Mouse (Mus musculus): Measurements from ENCODE around the gene Ppp4r1. TPM values are rescaled to one million over a fixed set of nuclear protein-coding genes. Genes with fewer than 3 reads are reported as not detected.

Ppp4r1 gene
- total and polyA plus RNA-seq, 3 experiments = 12.9 to 17.1 (median 13.6) TPM

- Histone ChIP-seq H3K36me3 (replicated peaks in 1 of 2; ENCODE audit: control insufficient read depth in 1 of 2, insufficient read depth in 1 of 2, low read length in 1 of 2) (peaks cover 4 to 22% of the 10 kb centered on the region in 2 experiments), H3K4me1 (ENCODE audit: control insufficient read depth in 1 of 2, insufficient read depth in 2 of 2) (peaks cover 12 to 45% of the 10 kb centered on the region in 2 experiments), H3K4me3 (replicated peaks in 1 of 3; ENCODE audit: low read depth in 2 of 3, low read length in 2 of 3, poor library complexity in 1 of 3) (no peak overlapping the region), H3K79me2 (replicated peaks; ENCODE audit: control insufficient read depth, extremely low read depth, insufficient read depth, poor library complexity, severe bottlenecking) (peaks cover 7% of the 10 kb centered on the region), H3K27me3 (replicated peaks) (no peaks in the 10 kb centered on the region), H3K27ac (ENCODE audit: insufficient read depth, low read depth) (peak overlapping the region; percentile 35; the same call in 1 of the 2 replicates), H3K4me2 (ENCODE audit: insufficient read depth, low read depth, poor library complexity, severe bottlenecking) (peak overlapping the region; percentile 31; the same call in 1 of the 2 replicates), H3K9me3 (replicated peaks; ENCODE audit: low read length) (no peaks in the 10 kb centered on the region), H3K9ac (ENCODE audit: insufficient read depth, low read depth) (no peak overlapping the region)
- no peak for DNase-seq (ENCODE audit: extremely low read depth)
- dilution Hi-C loops (cut with MboI; ENCODE audit: extremely low pct_ligation_motif_present, extremely low pct_unique_long_range_greater_than_20kb, low sequenced_read_pairs) = no loop called here
- TF ChIP-seq POLR2A (IDR thresholded peaks at IDR 0.05; ENCODE audit: low read depth, low read length) (no peak), NRF1 (IDR thresholded peaks at IDR 0.05; ENCODE audit: low read depth, low read length) (no peak), MEF2A (IDR thresholded peaks at IDR 0.05; ENCODE audit: borderline replicate concordance, low read depth, low read length) (no peak), TBP (conservative IDR thresholded peaks at IDR 0.05; ENCODE audit: low read depth, low read length) (no peak), ZC3H11A (IDR thresholded peaks at IDR 0.05; ENCODE audit: low read depth, low read length) (no peak), MYC (IDR thresholded peaks at IDR 0.05; ENCODE audit: low read depth, low read length) (no peak), IRF4 (IDR thresholded peaks at IDR 0.05; ENCODE audit: low read depth, low read length) (no peak), RAD21 (IDR thresholded peaks at IDR 0.05; ENCODE audit: low read depth, low read length) (no peak), JUND (conservative IDR thresholded peaks at IDR 0.05; ENCODE audit: low read depth, low read length) (no peak), MAX (IDR thresholded peaks at IDR 0.05; ENCODE audit: low read length) (no peak), HCFC1 (IDR thresholded peaks at IDR 0.05; ENCODE audit: low read depth, low read length) (no peak)
- in situ Hi-C loops (cut with MboI; ENCODE audit: low pct_ligation_motif_present, low pct_unique_long_range_greater_than_20kb, low sequenced_read_pairs) = no loop called here
Observed at GRCm38 (mm10) chr17:65872051-65872450, 89.7 kb downstream of the Ppp4r1 start.

GRCm38 (mm10) chr17:65872652-65873051, 90.3 kb downstream of the Ppp4r1 start:
- Histone ChIP-seq H3K27me3 (replicated peaks) (no peaks in the 10 kb centered on the region), H3K27ac (ENCODE audit: insufficient read depth, low read depth) (peak overlapping the region; percentile 35; the same call in 1 of the 2 replicates), H3K9ac (ENCODE audit: insufficient read depth, low read depth) (no peak overlapping the region), H3K4me1 (ENCODE audit: control insufficient read depth in 1 of 2, insufficient read depth in 2 of 2) (peaks cover 12 to 47% of the 10 kb centered on the region in 2 experiments), H3K9me3 (replicated peaks; ENCODE audit: low read length) (no peaks in the 10 kb centered on the region), H3K36me3 (replicated peaks in 1 of 2; ENCODE audit: control insufficient read depth in 1 of 2, insufficient read depth in 1 of 2, low read length in 1 of 2) (peaks cover 2 to 16% of the 10 kb centered on the region in 2 experiments), H3K79me2 (replicated peaks; ENCODE audit: control insufficient read depth, extremely low read depth, insufficient read depth, poor library complexity, severe bottlenecking) (peaks cover 7% of the 10 kb centered on the region), H3K4me3 (replicated peaks in 1 of 3; ENCODE audit: low read depth in 2 of 3, low read length in 2 of 3, poor library complexity in 1 of 3) (no peak overlapping the region), H3K4me2 (ENCODE audit: insufficient read depth, low read depth, poor library complexity, severe bottlenecking) (0 out of 2 replicates have a peak overlapping the region, but pooled peaks have one; percentile 31)
- dilution Hi-C loops (cut with MboI; ENCODE audit: extremely low pct_ligation_motif_present, extremely low pct_unique_long_range_greater_than_20kb, low sequenced_read_pairs) (no loop called here), in situ Hi-C loops (cut with MboI; ENCODE audit: low pct_ligation_motif_present, low pct_unique_long_range_greater_than_20kb, low sequenced_read_pairs) (no loop called here)
- peak; percentile 90 for DNase-seq (ENCODE audit: extremely low read depth)
- TF ChIP-seq RCOR1 (conservative IDR thresholded peaks at IDR 0.05; ENCODE audit: low read depth, low read length) (0 out of 2 replicates have a peak, but pooled peaks have one; percentile 21), USF1 (IDR thresholded peaks at IDR 0.05; ENCODE audit: low read depth, low read length) (no peak), NELFE (IDR thresholded peaks at IDR 0.05; ENCODE audit: low read depth, low read length) (no peak), MEF2A (IDR thresholded peaks at IDR 0.05; ENCODE audit: borderline replicate concordance, low read depth, low read length) (peak; percentile 25; the same call in 1 of the 2 replicates), CTCF (conservative IDR thresholded peaks at IDR 0.05 in 1 of 2, IDR thresholded peaks at IDR 0.05 in 1 of 2; ENCODE audit: low read depth in 2 of 2, low read length in 2 of 2) (peak; percentile 51 to 72), MYC (IDR thresholded peaks at IDR 0.05; ENCODE audit: low read depth, low read length) (peak; percentile 38; the same call in 1 of the 2 replicates), ELF1 (IDR thresholded peaks at IDR 0.05; ENCODE audit: low read depth, low read length) (peak; percentile 47), TCF12 (IDR thresholded peaks at IDR 0.05; ENCODE audit: low read depth, low read length) (peak; percentile 48; the same call in 1 of the 2 replicates), RAD21 (IDR thresholded peaks at IDR 0.05; ENCODE audit: low read depth, low read length) (peak; percentile 50), EP300 (IDR thresholded peaks at IDR 0.05; ENCODE audit: low read length) (peak; percentile 27; the same call in 1 of the 2 replicates), MAX (IDR thresholded peaks at IDR 0.05; ENCODE audit: low read length) (0 out of 2 replicates have a peak, but pooled peaks have one; percentile 49), CHD2 (IDR thresholded peaks at IDR 0.05; ENCODE audit: low read length) (peak; percentile 79), BHLHE40 (IDR thresholded peaks at IDR 0.05; ENCODE audit: low read depth, low read length) (peak; percentile 51; the same call in 1 of the 2 replicates), SMC3 (IDR thresholded peaks at IDR 0.05; ENCODE audit: low read depth, low read length) (peak; percentile 40), HCFC1 (IDR thresholded peaks at IDR 0.05; ENCODE audit: low read depth, low read length) (no peak)
